Mouse (Mus musculus) fat pad, adult 2 months (tissue): ENCODE data around the gene Srrm2.

Experiments
- DNase-seq: peaks from one replicate; pipeline ENCODE4 v3.0.0-alpha.2; 2011; ENCODE audit warnings: low read depth, low spot score; ENCODE audit errors: extremely low read depth

The Srrm2 gene

DNA sequence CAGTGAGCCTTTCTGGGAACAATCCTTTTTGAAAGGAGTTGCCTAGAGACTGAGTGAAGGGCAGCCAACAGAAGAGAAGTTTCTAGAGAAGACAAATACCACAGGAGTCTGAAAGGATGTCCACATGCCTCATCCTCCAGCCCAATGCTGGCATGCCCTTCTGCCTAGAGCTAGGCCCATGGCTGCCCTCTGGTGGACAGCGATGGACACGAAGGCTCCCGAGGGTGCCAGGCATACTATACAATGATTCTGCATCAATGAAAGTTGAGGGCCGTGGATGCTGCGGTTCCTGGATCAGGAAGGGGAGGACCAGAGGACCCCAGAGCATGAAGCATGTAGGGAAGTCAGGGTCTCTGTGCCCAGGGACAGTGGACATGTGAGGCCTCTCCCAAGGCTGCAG lies 63.0 kb downstream of the Srrm2 start:
- DNase-seq: no peak

DNA sequence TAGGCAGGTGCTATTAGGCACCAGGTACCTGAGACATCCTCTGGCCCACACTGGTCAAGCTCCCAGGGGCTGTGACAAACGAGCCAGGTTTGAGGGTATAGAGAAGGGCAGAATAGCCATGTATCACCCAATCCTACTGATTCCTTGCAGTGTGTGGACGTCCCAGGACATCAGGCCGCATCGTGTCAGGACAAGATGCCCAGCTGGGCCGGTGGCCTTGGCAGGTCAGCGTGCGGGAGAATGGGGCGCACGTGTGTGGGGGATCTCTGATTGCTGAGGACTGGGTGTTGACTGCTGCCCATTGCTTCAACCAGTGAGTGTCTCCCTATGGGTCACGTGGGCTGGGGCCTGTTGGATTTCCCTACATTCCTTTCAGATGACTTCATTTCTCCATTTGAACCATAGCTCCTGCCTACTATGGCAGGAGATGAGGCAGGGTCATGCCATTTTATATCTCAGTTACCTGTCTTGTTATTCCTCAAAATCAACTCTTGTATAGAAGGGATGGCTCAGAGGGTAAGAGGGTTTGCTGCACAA lies 64.0 kb downstream of the Srrm2 start:
- DNase-seq: no peak

DNA sequence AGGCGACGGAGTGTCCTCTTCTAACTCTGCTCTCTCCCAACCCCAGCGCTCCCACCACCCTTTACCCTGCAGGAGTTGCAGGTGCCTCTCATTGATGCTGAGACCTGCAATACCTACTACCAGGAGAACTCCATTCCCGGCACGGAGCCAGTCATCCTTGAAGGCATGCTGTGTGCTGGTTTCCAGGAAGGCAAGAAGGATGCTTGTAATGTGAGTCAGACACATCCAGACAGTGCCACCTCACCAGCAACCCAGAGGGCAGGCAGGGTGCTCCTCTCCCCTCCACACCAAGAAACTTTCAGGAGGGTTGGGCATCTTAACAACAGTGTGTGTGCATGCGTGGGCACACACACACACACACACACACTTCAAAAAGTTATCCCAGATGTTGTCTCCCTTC lies 66.9 kb downstream of the Srrm2 start:
- DNase-seq: no peak

DNA sequence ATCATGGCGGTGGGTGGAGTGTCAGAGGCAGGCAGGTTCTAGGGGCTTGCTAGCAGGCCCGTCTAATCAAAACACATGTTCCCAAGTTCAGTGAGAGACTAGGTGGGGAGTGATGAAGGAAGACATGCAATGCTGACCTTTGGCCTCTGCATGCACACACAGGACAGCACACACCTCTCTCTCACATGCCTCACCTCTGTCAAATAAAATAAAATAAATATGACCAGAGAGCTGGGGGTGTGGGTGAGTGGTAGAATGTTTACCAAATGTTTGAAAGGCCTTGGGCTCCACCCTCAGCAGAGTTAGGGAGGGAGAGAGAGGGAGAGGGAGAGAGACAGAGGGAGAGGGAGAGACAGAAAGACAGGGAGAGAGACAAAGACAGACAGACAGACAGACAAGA lies 67.6 kb downstream of the Srrm2 start:
- DNase-seq: no peak

DNA sequence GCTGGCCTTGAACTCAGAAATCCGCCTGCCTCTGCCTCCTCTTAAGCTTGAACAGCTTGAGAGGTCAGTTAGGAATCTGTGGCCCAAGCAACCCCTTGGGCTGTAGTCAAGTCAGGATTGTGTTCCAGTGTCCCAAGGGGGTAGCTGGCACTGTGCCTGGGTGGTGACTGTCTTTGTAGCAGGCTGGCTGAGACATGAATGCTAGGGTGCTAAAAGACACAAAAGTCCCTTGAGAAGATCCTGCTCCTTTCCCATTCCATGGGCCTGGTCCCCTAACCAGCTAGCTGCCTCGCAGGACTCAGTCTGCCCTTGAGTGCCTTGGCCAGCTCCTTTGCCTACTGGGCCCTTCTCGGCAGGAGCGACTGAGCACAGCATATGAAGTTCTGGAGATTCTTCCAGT lies 72.6 kb downstream of the Srrm2 start:
- no peak for DNase-seq

DNA sequence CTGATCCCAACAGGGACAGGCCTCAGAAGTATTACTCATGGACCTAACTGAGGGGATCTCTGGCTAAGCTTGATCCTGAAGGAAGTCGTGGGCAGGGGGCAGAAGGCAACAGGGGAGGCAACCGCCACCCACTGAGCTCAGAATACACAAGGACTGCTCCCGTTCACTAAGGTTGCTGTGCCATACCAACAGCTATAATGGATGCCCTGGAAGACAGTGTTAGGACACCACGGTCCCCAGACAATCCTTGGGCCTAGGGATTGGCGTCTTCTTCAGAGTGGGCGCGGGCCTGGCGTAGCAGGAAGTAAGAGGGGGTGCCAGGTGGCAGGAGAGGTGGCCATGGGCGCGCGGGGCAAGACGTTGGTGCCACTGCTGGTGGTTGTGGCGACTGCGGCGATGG lies 77.4 kb downstream of the Srrm2 start, which contains the start of gene Prss21:
Gene Prss21 (plus strand): TSS at position 301 of the 400 bp plus-strand sequence.
- DNase-seq: no peak

DNA sequence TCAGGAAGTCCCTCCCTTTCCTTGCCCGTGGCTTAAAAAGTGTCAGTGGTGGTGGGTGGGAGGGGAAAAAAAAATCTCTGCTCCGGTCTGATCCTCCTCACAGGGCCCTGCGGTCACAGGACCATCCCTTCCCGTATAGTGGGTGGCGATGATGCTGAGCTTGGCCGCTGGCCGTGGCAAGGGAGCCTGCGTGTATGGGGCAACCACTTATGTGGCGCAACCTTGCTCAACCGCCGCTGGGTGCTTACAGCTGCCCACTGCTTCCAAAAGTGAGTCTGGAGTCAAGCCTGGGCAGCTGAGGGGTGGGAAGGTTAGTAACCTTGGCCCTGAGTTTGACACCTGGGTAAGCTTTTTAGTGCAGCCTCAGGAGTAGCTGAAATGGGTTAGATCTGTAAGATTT lies 78.2 kb downstream of the Srrm2 start:
- peak; percentile 52 for DNase-seq
